Comparison of ENCODE assay signal across 43 mouse cellular contexts in the genomic region with DNA sequence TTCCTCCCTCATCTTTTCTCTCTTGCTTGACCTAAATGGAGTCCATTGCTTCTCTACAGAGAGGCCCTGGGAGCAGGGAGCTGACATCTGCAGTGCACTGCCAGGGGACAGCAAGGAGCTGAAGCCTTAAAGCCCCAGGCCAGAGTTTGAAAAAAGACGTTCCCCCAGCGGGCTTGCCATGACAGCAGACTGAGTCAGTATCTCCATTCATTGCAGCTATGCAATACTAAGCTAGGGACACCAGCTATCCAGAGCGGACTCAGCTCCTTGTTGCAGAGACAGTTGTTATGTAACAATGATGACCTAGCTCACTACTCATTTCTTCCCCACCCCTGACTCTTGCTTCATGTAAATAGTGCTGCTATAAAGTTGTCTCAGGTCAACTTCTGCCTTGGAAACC. TPM values are rescaled to one million over a fixed set of nuclear protein-coding genes. Genes with fewer than 3 reads are reported as not detected.
"Had no signal": no experiment of that assay in that cellular context is flagged by ENCODE, and none has a peak within 500 bp of the region (broad histone marks: within the 10 kb centered on the region; RNA-seq: fewer than 3 reads in every experiment).

No protein-coding gene starts in this region.

- H3K4me2 ChIP-seq: limb, embryonic 12.5 days; limb, embryonic 13.5 days; limb, embryonic 15.5 days; liver, embryonic 11.5 days; liver, embryonic 12.5 days; liver, embryonic 13.5 days; liver, embryonic 15.5 days; lung, embryonic 14.5 days; lung, embryonic 15.5 days; midbrain, embryonic 12.5 days; midbrain, embryonic 13.5 days; midbrain, embryonic 15.5 days; neural tube, embryonic 12.5 days; neural tube, embryonic 13.5 days had no signal

- H3K4me3 ChIP-seq: limb, embryonic 10.5 days; limb, embryonic 12.5 days; limb, embryonic 13.5 days; limb, embryonic 15.5 days; liver, embryonic 12.5 days; liver, embryonic 13.5 days; liver, embryonic 15.5 days; lung, embryonic 15.5 days; megakaryocyte, embryonic 14.5 days; midbrain, embryonic 10.5 days; midbrain, embryonic 12.5 days; midbrain, embryonic 13.5 days; midbrain, embryonic 15.5 days; myocyte; neural tube, embryonic 12.5 days; neural tube, embryonic 13.5 days had no signal

- H3K27me3 ChIP-seq: limb, embryonic 12.5 days; limb, embryonic 13.5 days; limb, embryonic 15.5 days; liver, embryonic 12.5 days; liver, embryonic 13.5 days; liver, embryonic 15.5 days; lung, embryonic 15.5 days; midbrain, embryonic 12.5 days; midbrain, embryonic 13.5 days; midbrain, embryonic 15.5 days; neural tube, embryonic 12.5 days; neural tube, embryonic 13.5 days had no signal

- H3K9me3 ChIP-seq: limb, embryonic 10.5 days; limb, embryonic 12.5 days; limb, embryonic 13.5 days; limb, embryonic 15.5 days; liver, embryonic 12.5 days; liver, embryonic 13.5 days; liver, embryonic 15.5 days; lung, embryonic 15.5 days; megakaryocyte, embryonic 14.5 days; midbrain, embryonic 10.5 days; midbrain, embryonic 12.5 days; midbrain, embryonic 13.5 days; midbrain, embryonic 15.5 days; neural tube, embryonic 12.5 days; neural tube, embryonic 13.5 days had no signal

- H3K27ac ChIP-seq: limb, embryonic 10.5 days; limb, embryonic 12.5 days; limb, embryonic 13.5 days; limb, embryonic 15.5 days; liver, embryonic 12.5 days; liver, embryonic 13.5 days; liver, embryonic 14.5 days; liver, embryonic 15.5 days; lung, embryonic 15.5 days; macrophage; midbrain, embryonic 10.5 days; midbrain, embryonic 12.5 days; midbrain, embryonic 13.5 days; midbrain, embryonic 15.5 days; neural tube, embryonic 12.5 days; neural tube, embryonic 13.5 days had no signal

- H3K36me3 ChIP-seq: limb, embryonic 10.5 days; limb, embryonic 12.5 days; limb, embryonic 13.5 days; limb, embryonic 15.5 days; liver, embryonic 12.5 days; liver, embryonic 13.5 days; liver, embryonic 15.5 days; lung, embryonic 15.5 days; midbrain, embryonic 10.5 days; midbrain, embryonic 12.5 days; midbrain, embryonic 13.5 days; midbrain, embryonic 15.5 days; neural tube, embryonic 12.5 days; neural tube, embryonic 13.5 days had no signal

- H3K9ac ChIP-seq: limb, embryonic 12.5 days; limb, embryonic 13.5 days; limb, embryonic 15.5 days; liver, embryonic 12.5 days; liver, embryonic 13.5 days; liver, embryonic 14.5 days; liver, embryonic 15.5 days; liver, postnatal 0 days; lung, embryonic 14.5 days; lung, embryonic 15.5 days; midbrain, embryonic 12.5 days; midbrain, embryonic 13.5 days; midbrain, embryonic 15.5 days; neural tube, embryonic 12.5 days; neural tube, embryonic 13.5 days had no signal

- H3K4me1 ChIP-seq: limb, embryonic 10.5 days; limb, embryonic 12.5 days; limb, embryonic 13.5 days; limb, embryonic 15.5 days; liver, embryonic 12.5 days; liver, embryonic 13.5 days; liver, embryonic 15.5 days; lung, embryonic 15.5 days had no signal

- DNase-seq: left cerebral cortex, postnatal 4 days; liver; liver, embryonic 13.5 days; liver, postnatal 0 days; lung, adult 18-20 months; lung, adult 2 months; lung, embryonic 14.5 days; lung, postnatal 10 days; lung, postnatal 14 days; lung, postnatal 36 days; lung, postnatal 4 days; midbrain, embryonic 14.5 days had no signal

- ATAC-seq: liver, embryonic 12.5 days; liver, postnatal 0 days; lung, postnatal 0 days; midbrain, embryonic 13.5 days; midbrain, embryonic 15.5 days; midbrain, embryonic 16.5 days had no signal

RNA-seq across cellular contexts. Expression of a gene that starts 5.2 kb away (rescaled TPM):
- total RNA-seq: left cerebral cortex, postnatal 36 days; liver, adult 2 months; megakaryocyte progenitor cell, adult 5-6 weeks; megakaryocyte, adult 5-6 weeks; megakaryocyte-erythroid progenitor cell, adult 5-6 weeks; monocyte, adult 5-6 weeks had no signal
- polyA plus RNA-seq: limb, embryonic 13.5 days; limb, embryonic 15.5 days; liver, adult 2 months; liver, embryonic 14.5 days; liver, embryonic 16.5 days; lung, embryonic 14.5 days; macrophage; myocyte had no signal

RNA-seq across cellular contexts. Expression of a gene that starts 9.7 kb away (rescaled TPM):
- total RNA-seq: left cerebral cortex, adult 8-10 months; left cerebral cortex, postnatal 10 days; left cerebral cortex, postnatal 25 days; left cerebral cortex, postnatal 36 days; left cerebral cortex, postnatal 4 days; liver, adult 2 months; megakaryocyte progenitor cell, adult 5-6 weeks; megakaryocyte, adult 5-6 weeks; megakaryocyte-erythroid progenitor cell, adult 5-6 weeks; monocyte, adult 5-6 weeks had no signal
- polyA plus RNA-seq: limb, embryonic 10.5 days; limb, embryonic 11.5 days; limb, embryonic 12.5 days; limb, embryonic 13.5 days; liver, adult 2 months; liver, embryonic 12.5 days; liver, embryonic 13.5 days; liver, embryonic 14.5 days; liver, embryonic 15.5 days; liver, embryonic 16.5 days; liver, postnatal 0 days; lung, adult 2 months; lung, embryonic 14.5 days; lung, postnatal 0 days; macrophage; midbrain, embryonic 10.5 days; midbrain, embryonic 12.5 days; midbrain, embryonic 13.5 days; midbrain, embryonic 14.5 days; midbrain, embryonic 15.5 days; midbrain, embryonic 16.5 days; neural tube, embryonic 12.5 days had no signal
